Mouse (Mus musculus) adrenal gland, postnatal 0 days (tissue): ENCODE measurements around the gene Cntnap3. TPM values are rescaled to one million over a fixed set of nuclear protein-coding genes. Genes with fewer than 3 reads are reported as not detected.

Experiments used
- polyA plus RNA-seq: library from polyadenylated mRNA; unstranded; fragments of >200 nt; fragmentation: Nextera tagmentation; extraction: Ambion mirVana; gene quantifications from 2 replicates; pipeline ENCODE4 v1.2.1, GENCODE M21; 2015

Gene Cntnap3
- polyA plus RNA-seq, result 0.03 and 0.14 TPM in 2 replicates

DNA sequence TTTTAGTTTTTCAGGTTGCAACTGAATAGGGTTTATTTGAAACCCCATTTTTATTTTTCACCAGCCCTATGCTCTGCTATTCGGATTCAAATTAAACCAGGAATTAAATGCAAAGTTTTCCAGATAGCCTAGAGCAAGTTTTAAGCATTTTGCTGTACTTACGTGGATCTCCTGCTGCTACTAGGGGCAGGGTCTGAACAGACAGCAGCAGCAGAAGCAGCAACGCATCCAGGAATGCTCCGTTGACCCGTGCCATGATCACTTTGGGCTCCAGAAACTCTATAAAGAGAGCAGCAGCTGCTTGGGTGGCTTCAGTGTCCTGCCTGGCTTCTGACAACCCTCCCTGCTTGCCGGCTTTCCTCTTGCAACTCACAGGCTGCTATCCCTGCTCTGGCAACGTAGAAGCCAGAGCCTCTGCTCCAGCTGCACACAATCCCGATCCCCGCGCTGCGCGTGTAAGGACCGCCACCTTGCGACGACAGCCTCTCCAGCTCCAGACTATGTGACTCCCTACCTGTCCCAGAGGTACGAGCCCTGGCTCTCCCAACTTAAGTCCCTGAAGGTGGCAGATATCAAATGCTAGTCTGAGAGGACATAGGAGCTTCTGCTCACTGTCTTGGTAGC lies at the start of gene Cntnap3:
TSS of gene Cntnap3 (minus strand) at position 371 of the 624 bp plus-strand sequence.

DNA sequence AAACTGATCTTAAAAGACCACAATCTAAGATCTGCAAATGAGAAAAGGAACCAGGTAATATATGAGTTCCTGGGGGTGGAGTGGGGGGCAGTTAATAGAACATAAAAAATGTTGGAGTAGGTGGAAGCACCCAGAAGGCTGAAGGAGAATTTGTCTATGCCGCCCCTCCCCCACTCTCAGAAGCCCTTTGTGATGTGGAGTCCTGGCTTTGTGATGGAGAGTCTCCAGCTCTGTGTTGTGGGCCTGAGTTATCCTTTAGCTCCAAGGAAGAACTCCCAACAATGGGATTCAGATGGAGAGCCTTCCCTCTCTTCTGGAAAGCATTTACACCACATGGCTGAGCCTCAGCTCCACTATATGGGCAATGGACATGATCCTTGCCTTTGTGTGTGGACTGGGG lies 13.4 kb upstream of the Cntnap3 start, which contains the start of gene Spata31:
TSS of gene Spata31 (plus strand) at position 216 of the 400 bp plus-strand sequence.

Other genes starting within 250 kb of the Cntnap3 start
- gene Spata31, start 13.5 kb upstream of the Cntnap3 start, polyA plus RNA-seq, result not detected in 2 replicates
- gene Spata31d1c, start 129.1 kb upstream of the Cntnap3 start, polyA plus RNA-seq, result not detected in 2 replicates
- not detected in 2 replicates for gene Prss47, start 148.8 kb upstream of the Cntnap3 start, polyA plus RNA-seq
- gene Mfsd14b, start 209.0 kb upstream of the Cntnap3 start, polyA plus RNA-seq, result 28.7 and 43.6 TPM in 2 replicates
- gene Olfr465-ps1, start 234.1 kb upstream of the Cntnap3 start, polyA plus RNA-seq, result not detected in 2 replicates
- not detected in 2 replicates for gene Olfr466, start 246.3 kb upstream of the Cntnap3 start, polyA plus RNA-seq